Mouse (Mus musculus) urinary bladder, postnatal 4 days (tissue): ENCODE measurements at regions not wholly inside any gene's neighbourhood (a gene's known extent, or its start where the extent isn't known, plus 50 kb on each side); places are given as distances from the start of the nearest gene placed in this dataset.

Experiments used
- DNase-seq, 2 experiments: peaks; one replicate each; pipeline ENCODE4 v3.0.0; 2021 to 2022; ENCODE audit warnings: low spot score in 2 of 2

GRCm38 (mm10) chr1:137136156-137136555, 175.9 kb upstream of the Nr5a2 start:
- no peak for DNase-seq

- no peak for DNase-seq
Observed at GRCm38 (mm10) chr1:137133734-137134133, 173.5 kb upstream of the Nr5a2 start.

- DNase-seq = no peak
Observed at GRCm38 (mm10) chr1:137130264-137130663, 170.0 kb upstream of the Nr5a2 start.

- DNase-seq = no peak
Observed at GRCm38 (mm10) chr1:137129116-137129515, 168.9 kb upstream of the Nr5a2 start.

GRCm38 (mm10) chr1:137117866-137118265, 157.6 kb upstream of the Nr5a2 start:
- no peak for DNase-seq

- DNase-seq = no peak
Observed at GRCm38 (mm10) chr1:137106444-137106843, 146.2 kb upstream of the Nr5a2 start.

GRCm38 (mm10) chr1:137091762-137092161, 131.5 kb upstream of the Nr5a2 start:
- DNase-seq = no peak

GRCm38 (mm10) chr1:137088148-137088547, 127.9 kb upstream of the Nr5a2 start:
- no peak for DNase-seq

- DNase-seq = no peak
Observed at GRCm38 (mm10) chr1:137086766-137087165, 126.5 kb upstream of the Nr5a2 start.

GRCm38 (mm10) chr1:137083500-137083899, 123.3 kb upstream of the Nr5a2 start:
- no peak for DNase-seq

- DNase-seq = no peak
Observed at GRCm38 (mm10) chr1:137079401-137080003, 119.3 kb upstream of the Nr5a2 start.

GRCm38 (mm10) chr1:137074787-137075186, 114.5 kb upstream of the Nr5a2 start:
- no peak for DNase-seq

GRCm38 (mm10) chr1:137073857-137074572, 113.8 kb upstream of the Nr5a2 start:
- DNase-seq = no peak

- DNase-seq = no peak
Observed at GRCm38 (mm10) chr1:137060914-137061313, 100.7 kb upstream of the Nr5a2 start.

- no peak for DNase-seq
Observed at GRCm38 (mm10) chr1:137053134-137053533, 92.9 kb upstream of the Nr5a2 start.

GRCm38 (mm10) chr1:137051515-137051914, 91.3 kb upstream of the Nr5a2 start:
- DNase-seq = no peak

- DNase-seq = no peak
Observed at GRCm38 (mm10) chr1:137044076-137044475, 83.8 kb upstream of the Nr5a2 start.

GRCm38 (mm10) chr1:137042414-137043010, 82.3 kb upstream of the Nr5a2 start:
- DNase-seq = no peak

- DNase-seq = no peak
Observed at GRCm38 (mm10) chr1:137040898-137041297, 80.7 kb upstream of the Nr5a2 start.

- no peak for DNase-seq
Observed at GRCm38 (mm10) chr1:137034586-137034985, 74.3 kb upstream of the Nr5a2 start.

- DNase-seq = no peak
Observed at GRCm38 (mm10) chr1:137033679-137034078, 73.4 kb upstream of the Nr5a2 start.

GRCm38 (mm10) chr1:137023706-137024105, 63.5 kb upstream of the Nr5a2 start:
- DNase-seq = no peak

GRCm38 (mm10) chr1:137020528-137020927, 60.3 kb upstream of the Nr5a2 start:
- DNase-seq = no peak
